In the genomic region with DNA sequence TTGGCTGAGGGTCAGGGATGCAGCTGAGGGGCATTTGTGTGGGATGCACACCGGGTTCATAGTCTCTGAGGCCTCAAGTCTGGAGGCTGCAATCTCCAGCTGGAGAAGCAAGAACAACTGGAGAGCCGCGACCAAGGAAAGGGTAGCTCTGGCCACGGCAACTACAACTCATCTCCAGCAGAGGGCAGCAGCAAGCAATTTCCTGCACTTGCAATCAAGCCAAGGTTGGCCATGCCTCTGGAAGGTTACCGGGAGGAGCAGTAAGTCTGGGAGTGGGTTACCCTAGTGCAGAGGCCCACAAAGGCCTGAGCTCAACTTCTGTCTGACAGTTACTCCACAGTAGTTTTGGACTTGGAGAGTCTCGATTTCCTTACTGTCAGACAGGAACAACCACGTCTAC, we compare ENCODE assay signal across 8 mouse cellular contexts.
DNase-seq lines count a peak whose midpoint lies in the region; ATAC-seq and TF ChIP-seq lines count a peak whose summit lies in the region.

No protein-coding gene starts in this region.

- TF ChIP-seq CTCF in liver, adult 2 months (IDR thresholded peaks at IDR 0.05; ENCODE audit: low read depth, low read length): peak; percentile 93

- peak; percentile 73 for DNase-seq in midbrain, embryonic 10.5 days (ENCODE audit: low spot score)
- DNase-seq in cerebellum, adult 11-12 months: peak; percentile 25
- DNase-seq in liver, adult 2 months (ENCODE audit: extremely low read depth, low read depth, low spot score): peak; percentile 41
- DNase-seq in testis, postnatal 14 days (ENCODE audit: low spot score): peak; percentile 58

- H3K4me3 ChIP-seq in midbrain, embryonic 10.5 days: no peak overlapping the region
- H3K4me3 ChIP-seq in midbrain, embryonic 16.5 days (ENCODE audit: low read depth, low read length): no peak overlapping the region
- H3K4me3 ChIP-seq in kidney, embryonic 14.5 days (ENCODE audit: low read length): no peak overlapping the region
- no peak overlapping the region for H3K4me3 ChIP-seq in liver, adult 2 months (ENCODE audit: insufficient read depth, low read depth, low read length)
- H3K4me3 ChIP-seq in neural tube, embryonic 15.5 days (replicated peaks): no peak overlapping the region

- no peaks in the 10 kb centered on the region for H3K79me2 ChIP-seq in liver, adult 2 months (ENCODE audit: control insufficient read depth, insufficient read depth, low read length)

- TF ChIP-seq POLR2A in liver, adult 2 months (IDR thresholded peaks at IDR 0.05; ENCODE audit: extremely low read depth, insufficient read depth, low read length): no peak

- H3K27me3 ChIP-seq in midbrain, embryonic 10.5 days (ENCODE audit: low read depth, poor library complexity, severe bottlenecking): no peaks in the 10 kb centered on the region
- no peaks in the 10 kb centered on the region; the same call in 1 of the 2 replicates for H3K27me3 ChIP-seq in midbrain, embryonic 16.5 days (ENCODE audit: control insufficient read depth, insufficient read depth, low read depth, low read length)
- no peaks in the 10 kb centered on the region for H3K27me3 ChIP-seq in kidney, embryonic 14.5 days (ENCODE audit: control insufficient read depth, insufficient read depth, low read length)
- H3K27me3 ChIP-seq in liver, adult 2 months (ENCODE audit: control insufficient read depth, insufficient read depth, low read length): no peaks in the 10 kb centered on the region
- H3K27me3 ChIP-seq in neural tube, embryonic 15.5 days (replicated peaks): no peaks in the 10 kb centered on the region

- no peaks in the 10 kb centered on the region for H3K9me3 ChIP-seq in midbrain, embryonic 10.5 days (replicated peaks)
- H3K9me3 ChIP-seq in midbrain, embryonic 16.5 days (replicated peaks; ENCODE audit: control insufficient read depth, low read length, poor library complexity, severe bottlenecking): no peaks in the 10 kb centered on the region
- H3K9me3 ChIP-seq in kidney, embryonic 14.5 days (ENCODE audit: control insufficient read depth, low read length): no peaks in the 10 kb centered on the region
- no peaks in the 10 kb centered on the region for H3K9me3 ChIP-seq in neural tube, embryonic 15.5 days (replicated peaks)

- ATAC-seq in midbrain, embryonic 16.5 days: no peak
- ATAC-seq in frontal cortex, adult (ENCODE audit: low TSS enrichment): peak; percentile 74
- peak; percentile 32; the same call in 1 of the 2 replicates for ATAC-seq in kidney, embryonic 14.5 days (ENCODE audit: low FRiP score, low TSS enrichment)
- ATAC-seq in neural tube, embryonic 15.5 days (ENCODE audit: low FRiP score): peak; percentile 29; the same call in 1 of the 2 replicates

- 27% methylated on average over 7 of the region's 7 CpGs for WGBS in midbrain, embryonic 10.5 days
- 29% methylated on average over 7 of the region's 7 CpGs for WGBS in midbrain, embryonic 16.5 days
- 29% methylated on average over 7 of the region's 7 CpGs for WGBS in kidney, embryonic 14.5 days
- 26% methylated on average over 7 of the region's 7 CpGs for WGBS in liver, adult 2 months
- WGBS in neural tube, embryonic 15.5 days: 26% methylated on average over 7 of the region's 7 CpGs

- H3K36me3 ChIP-seq in midbrain, embryonic 10.5 days: no peaks in the 10 kb centered on the region
- H3K36me3 ChIP-seq in midbrain, embryonic 16.5 days (ENCODE audit: control insufficient read depth, insufficient read depth, low read length): no peaks in the 10 kb centered on the region
- H3K36me3 ChIP-seq in kidney, embryonic 14.5 days (ENCODE audit: control insufficient read depth, insufficient read depth, low read length): no peaks in the 10 kb centered on the region
- H3K36me3 ChIP-seq in liver, adult 2 months (ENCODE audit: control insufficient read depth, insufficient read depth, low read length): no peaks in the 10 kb centered on the region
- H3K36me3 ChIP-seq in neural tube, embryonic 15.5 days: no peaks in the 10 kb centered on the region

- H3K4me2 ChIP-seq in midbrain, embryonic 16.5 days (ENCODE audit: low read length): no peak overlapping the region
- no peak overlapping the region for H3K4me2 ChIP-seq in kidney, embryonic 14.5 days (replicated peaks; ENCODE audit: low read depth, low read length)
- no peak overlapping the region for H3K4me2 ChIP-seq in neural tube, embryonic 15.5 days

- no peak overlapping the region for H3K27ac ChIP-seq in midbrain, embryonic 10.5 days (replicated peaks)
- no peak overlapping the region for H3K27ac ChIP-seq in midbrain, embryonic 16.5 days (ENCODE audit: low read length)
- H3K27ac ChIP-seq in kidney, embryonic 14.5 days (ENCODE audit: low read depth, low read length): no peak overlapping the region
- no peak overlapping the region for H3K27ac ChIP-seq in liver, adult 2 months (replicated peaks; ENCODE audit: insufficient read depth, low read depth, low read length)
- no peak overlapping the region for H3K27ac ChIP-seq in neural tube, embryonic 15.5 days (replicated peaks)

- H3K4me1 ChIP-seq in midbrain, embryonic 10.5 days: no peaks in the 10 kb centered on the region
- H3K4me1 ChIP-seq in midbrain, embryonic 16.5 days (ENCODE audit: control insufficient read depth, insufficient read depth, low read length): no peaks in the 10 kb centered on the region
- H3K4me1 ChIP-seq in kidney, embryonic 14.5 days (ENCODE audit: control insufficient read depth, insufficient read depth, low read length): no peaks in the 10 kb centered on the region
- no peaks in the 10 kb centered on the region for H3K4me1 ChIP-seq in liver, adult 2 months (ENCODE audit: control insufficient read depth, insufficient read depth, low read length)
- no peaks in the 10 kb centered on the region for H3K4me1 ChIP-seq in neural tube, embryonic 15.5 days

- H3K9ac ChIP-seq in midbrain, embryonic 16.5 days (ENCODE audit: low read depth, low read length): no peak overlapping the region
- 0 out of 2 replicates have a peak overlapping the region, but pooled peaks have one; percentile 4 for H3K9ac ChIP-seq in kidney, embryonic 14.5 days (ENCODE audit: low read depth, low read length)
- no peak overlapping the region for H3K9ac ChIP-seq in liver, adult 2 months (ENCODE audit: low read depth, low read length)
- no peak overlapping the region for H3K9ac ChIP-seq in neural tube, embryonic 15.5 days (replicated peaks)
